Mouse (Mus musculus) embryonic facial prominence, embryonic 15.5 days (tissue): Measurements from ENCODE around the gene Plxdc2. TPM values are rescaled to one million over a fixed set of nuclear protein-coding genes. Genes with fewer than 3 reads are reported as not detected.
A peak's percentile ranks its signal among the peaks of the same experiment; 100 is the strongest.

ENCODE experiments used
- ATAC-seq: fragments of 200-750 bp; cut with Nextera tagmentation; 2 replicates; pipeline ENCODE4 v1.8.0; 2017; ENCODE audit warnings: low read depth, moderate TSS enrichment; ENCODE audit not compliant: insufficient number of reproducible peaks, low FRiP score, low TSS enrichment
- H3K27ac ChIP-seq: fragments of 300-500 bp; sonication (generic); replicated peaks from 2 replicates; pipeline ENCODE4 v1.5.1; 2015; ENCODE audit warnings: mild to moderate bottlenecking, inconsistent platforms
- H3K27me3 ChIP-seq: fragments of 300-500 bp; sonication (generic); 2 replicates; pipeline ENCODE4 v1.6.1; 2015; ENCODE audit warnings: inconsistent platforms
- H3K36me3 ChIP-seq: fragments of 300-500 bp; sonication (generic); 2 replicates; pipeline ENCODE4 v1.6.1; 2015; ENCODE audit warnings: mild to moderate bottlenecking, inconsistent platforms
- H3K4me1 ChIP-seq: fragments of 300-500 bp; sonication (generic); 2 replicates; pipeline ENCODE4 v1.6.1; 2015; ENCODE audit warnings: inconsistent platforms
- H3K4me2 ChIP-seq: fragments of 300-500 bp; sonication (generic); replicated peaks from 2 replicates; pipeline ENCODE4 v1.6.1; 2015; ENCODE audit warnings: mild to moderate bottlenecking, inconsistent platforms
- H3K4me3 ChIP-seq: fragments of 300-500 bp; sonication (generic); replicated peaks from 2 replicates; pipeline ENCODE4 v1.5.1; 2015; ENCODE audit warnings: mild to moderate bottlenecking, inconsistent platforms
- H3K9ac ChIP-seq: fragments of 300-500 bp; sonication (generic); 2 replicates; pipeline ENCODE4 v1.6.1; 2015; ENCODE audit warnings: inconsistent platforms
- H3K9me3 ChIP-seq: fragments of 300-500 bp; sonication (generic); replicated peaks from 2 replicates; pipeline ENCODE4 v1.6.1; 2016; ENCODE audit warnings: inconsistent platforms
- WGBS: fragments of 180-500 bp; shearing (Covaris S2); methylation state at CpG from one replicate; pipeline ENCODE4 v1.1.7; 2015; 5-methylcytosine and 5-hydroxymethylcytosine counted together
- polyA plus RNA-seq: library from polyadenylated mRNA; unstranded; fragments of >200 nt; fragmentation: Nextera tagmentation; extraction: Ambion mirVana; gene quantifications from 2 replicates; pipeline ENCODE4 v1.2.1, GENCODE M21; 2015

The Plxdc2 gene
- polyA plus RNA-seq, 1 experiment from 2014 or later: 46.3 TPM

- Histone ChIP-seq H3K27ac (no peak overlapping the region), H3K9ac (no peak overlapping the region), H3K36me3 (no peaks in the 10 kb centered on the region), H3K9me3 (no peaks in the 10 kb centered on the region), H3K27me3 (no peaks in the 10 kb centered on the region), H3K4me1 (no peaks in the 10 kb centered on the region), H3K4me3 (no peak overlapping the region), H3K4me2 (no peak overlapping the region)
- no peak for ATAC-seq
- WGBS: 89% methylated on average over 5 of the region's 5 CpGs
Measured at GRCm38 (mm10) chr2:16439030-16439429, 82.9 kb downstream of the Plxdc2 start.

DNA sequence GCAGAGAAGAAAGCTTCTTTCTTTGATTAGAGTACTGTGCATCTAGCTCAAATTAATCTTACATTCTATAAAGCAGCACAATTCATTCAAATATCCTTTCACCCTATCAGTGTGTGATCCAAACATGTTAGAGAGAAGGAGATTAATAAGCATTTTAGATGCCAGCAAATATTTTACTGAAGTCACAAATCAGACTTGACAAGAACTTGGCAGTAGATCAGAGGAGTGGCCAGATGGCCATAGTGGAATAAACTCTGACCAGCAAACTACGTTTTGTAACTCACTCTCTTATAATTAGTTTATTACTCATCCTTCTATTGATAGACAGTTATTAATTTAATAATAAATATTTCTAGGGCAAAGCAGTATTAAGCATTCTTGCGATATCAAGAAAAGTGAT is 86.5 kb downstream of the Plxdc2 start:
- WGBS: 64% methylated on average over 2 of the region's 2 CpGs
- no peak for ATAC-seq

DNA sequence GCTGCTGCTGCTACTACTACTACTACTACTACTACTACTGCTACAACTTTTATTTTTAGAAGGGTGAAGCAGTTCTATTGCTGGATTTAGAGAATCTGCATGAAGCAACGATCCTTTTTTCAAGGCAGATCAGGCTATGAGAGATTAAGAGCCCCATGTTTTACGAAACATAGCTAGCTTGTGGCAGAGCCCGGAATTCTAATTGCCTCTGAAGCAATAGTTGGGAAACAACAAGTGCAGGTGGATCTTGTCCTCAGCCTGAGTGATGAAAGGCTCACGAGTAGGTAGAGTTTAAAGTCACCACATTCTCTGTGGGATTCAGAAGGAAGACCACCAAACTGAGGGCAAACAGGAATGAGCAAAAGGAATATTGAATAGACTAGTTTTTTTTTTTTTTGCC is 91.8 kb downstream of the Plxdc2 start:
- no peaks in the 10 kb centered on the region for H3K9me3 ChIP-seq
- H3K27ac ChIP-seq: no peak overlapping the region
- H3K4me3 ChIP-seq: no peak overlapping the region
- no peaks in the 10 kb centered on the region for H3K36me3 ChIP-seq
- H3K9ac ChIP-seq: no peak overlapping the region
- peaks cover 10% of the 10 kb centered on the region for H3K4me1 ChIP-seq
- no peaks in the 10 kb centered on the region for H3K27me3 ChIP-seq
- WGBS: 74% methylated on average over 4 of the region's 4 CpGs
- no peak for ATAC-seq
- H3K4me2 ChIP-seq: no peak overlapping the region

More for the DNA sequence above, 86.5 kb downstream of the Plxdc2 start:
- H3K4me1 ChIP-seq: no peaks in the 10 kb centered on the region
- no peaks in the 10 kb centered on the region for H3K27me3 ChIP-seq
- no peak overlapping the region for H3K27ac ChIP-seq
- H3K4me2 ChIP-seq: no peak overlapping the region
- H3K9me3 ChIP-seq: no peaks in the 10 kb centered on the region
- no peak overlapping the region for H3K4me3 ChIP-seq
- H3K9ac ChIP-seq: no peak overlapping the region
- no peaks in the 10 kb centered on the region for H3K36me3 ChIP-seq

DNA sequence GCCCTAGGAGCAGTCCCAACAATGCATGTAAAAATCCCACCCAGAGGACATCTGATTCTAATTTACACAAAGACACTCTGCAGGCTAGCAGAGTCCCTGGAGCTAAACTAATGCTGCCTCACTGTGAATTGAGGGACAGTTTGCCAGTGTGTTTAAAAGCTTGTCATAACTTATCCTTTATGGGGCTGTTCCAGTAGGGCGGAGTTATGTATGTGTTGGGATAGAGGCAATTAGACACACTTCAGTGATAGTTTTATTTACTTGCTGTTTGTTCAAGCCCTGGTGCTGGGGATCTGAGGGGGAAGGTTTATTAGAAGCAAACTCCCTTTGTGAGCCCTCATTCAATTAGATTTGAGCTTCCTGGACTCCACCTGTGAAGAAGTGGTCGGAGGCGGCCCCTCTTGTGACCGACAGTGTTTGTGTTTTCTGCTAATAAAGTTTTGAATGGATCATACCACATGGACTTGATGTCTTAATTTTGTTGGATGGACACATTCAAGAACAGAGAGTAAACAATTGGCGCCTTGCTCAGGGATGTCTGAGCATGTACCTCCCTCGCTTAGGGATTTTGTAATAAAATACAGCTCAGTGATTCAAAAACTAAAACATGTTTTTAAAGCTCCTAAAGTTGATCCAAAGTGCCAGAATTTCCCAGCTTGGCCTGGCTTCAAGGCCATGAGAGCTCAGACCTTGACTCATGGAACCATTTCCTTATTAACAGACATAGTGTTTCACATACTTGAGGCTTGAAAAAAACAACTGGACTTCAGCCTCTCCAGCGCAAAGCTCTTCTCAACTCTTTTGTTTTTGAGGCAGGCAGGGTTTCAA is 94.9 kb downstream of the Plxdc2 start:
- Histone ChIP-seq H3K4me1 (peaks cover 10% of the 10 kb centered on the region), H3K9ac (no peak overlapping the region), H3K4me2 (peak overlapping the region; percentile 19), H3K27me3 (no peaks in the 10 kb centered on the region), H3K36me3 (no peaks in the 10 kb centered on the region), H3K27ac (peak overlapping the region; percentile 79), H3K4me3 (no peak overlapping the region), H3K9me3 (no peaks in the 10 kb centered on the region)
- 28% methylated on average over 7 of the region's 7 CpGs for WGBS
- ATAC-seq: peak; percentile 78

GRCm38 (mm10) chr2:16451666-16452009 is 95.5 kb downstream of the Plxdc2 start:
- WGBS: 67% methylated on average over 4 of the region's 4 CpGs
- ATAC-seq: 0 out of 2 replicates have a peak, but pooled peaks have one; percentile 19
- H3K4me2 ChIP-seq: no peak overlapping the region; the same call in 1 of the 2 replicates
- H3K9ac ChIP-seq: no peak overlapping the region
- H3K27ac ChIP-seq: peak overlapping the region; percentile 79
- peaks cover 10% of the 10 kb centered on the region for H3K4me1 ChIP-seq
- H3K4me3 ChIP-seq: no peak overlapping the region
- H3K27me3 ChIP-seq: no peaks in the 10 kb centered on the region
- no peaks in the 10 kb centered on the region for H3K9me3 ChIP-seq
- H3K36me3 ChIP-seq: no peaks in the 10 kb centered on the region

DNA sequence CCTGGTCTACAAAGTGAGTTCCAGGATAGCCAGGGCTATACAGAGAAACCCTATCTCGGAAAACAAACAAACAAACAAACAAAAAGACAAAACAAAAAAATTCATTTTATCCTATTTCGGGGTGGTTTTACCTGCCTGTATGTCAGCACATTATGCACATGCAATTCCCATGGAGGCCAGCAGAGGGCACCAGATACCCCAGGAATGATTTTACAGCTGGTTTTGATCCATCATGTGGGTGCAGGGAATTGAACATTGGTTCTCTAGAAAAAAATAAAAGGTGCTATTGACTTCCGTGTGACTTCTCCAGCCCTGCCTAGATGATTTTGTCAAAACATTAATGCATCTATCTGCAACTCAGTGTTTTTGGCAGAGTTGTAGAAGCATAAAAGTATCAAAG is 96.0 kb downstream of the Plxdc2 start:
- H3K4me3 ChIP-seq: no peak overlapping the region
- no peaks in the 10 kb centered on the region for H3K9me3 ChIP-seq
- no peaks in the 10 kb centered on the region for H3K27me3 ChIP-seq
- no peak for ATAC-seq
- no peak overlapping the region for H3K27ac ChIP-seq
- H3K9ac ChIP-seq: no peak overlapping the region
- H3K36me3 ChIP-seq: no peaks in the 10 kb centered on the region
- peaks cover 10% of the 10 kb centered on the region for H3K4me1 ChIP-seq
- 94% methylated on average over 3 of the region's 3 CpGs for WGBS
- H3K4me2 ChIP-seq: no peak overlapping the region

DNA sequence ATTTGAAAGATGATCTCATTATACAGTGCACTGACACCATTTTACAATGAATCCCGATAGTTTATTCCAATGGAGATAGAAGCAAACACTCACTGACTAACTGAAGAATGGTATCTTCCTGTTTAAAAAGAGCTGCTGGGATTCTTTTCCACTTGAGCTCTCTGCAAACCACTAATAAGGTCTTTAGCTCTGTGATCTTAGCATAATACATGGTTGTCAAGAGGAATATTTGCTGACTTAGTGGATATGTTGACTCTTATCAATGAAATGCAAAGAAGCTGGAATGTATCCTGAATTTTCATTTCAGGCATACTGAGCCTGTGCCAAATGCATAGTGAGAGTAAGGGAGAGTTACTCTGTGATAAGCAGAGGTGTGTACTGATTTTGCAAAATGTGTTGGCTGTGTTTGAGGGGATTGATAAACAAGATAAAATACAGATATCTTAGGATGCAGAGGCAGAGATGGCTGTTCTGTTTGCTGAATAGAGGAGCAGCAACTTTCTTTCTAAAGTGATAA is 100.2 kb downstream of the Plxdc2 start:
- no peak overlapping the region for H3K9ac ChIP-seq
- H3K36me3 ChIP-seq: no peaks in the 10 kb centered on the region
- no peak for ATAC-seq
- H3K4me2 ChIP-seq: no peak overlapping the region
- H3K9me3 ChIP-seq: no peaks in the 10 kb centered on the region
- H3K27me3 ChIP-seq: no peaks in the 10 kb centered on the region
- 79% methylated on average over 1 of the region's 1 CpGs for WGBS
- H3K4me3 ChIP-seq: no peak overlapping the region
- H3K27ac ChIP-seq: no peak overlapping the region
- peaks cover 1% of the 10 kb centered on the region; the same call in 1 of the 2 replicates for H3K4me1 ChIP-seq

- ATAC-seq: no peak
- no peaks in the 10 kb centered on the region for H3K9me3 ChIP-seq
- 50% methylated on average over 1 of the region's 1 CpGs for WGBS
- no peaks in the 10 kb centered on the region for H3K4me1 ChIP-seq
- H3K9ac ChIP-seq: no peak overlapping the region
- H3K4me3 ChIP-seq: no peak overlapping the region
- no peaks in the 10 kb centered on the region for H3K36me3 ChIP-seq
- H3K4me2 ChIP-seq: no peak overlapping the region
- H3K27ac ChIP-seq: no peak overlapping the region
- H3K27me3 ChIP-seq: no peaks in the 10 kb centered on the region
Measured at GRCm38 (mm10) chr2:16459490-16459889, 103.4 kb downstream of the Plxdc2 start.

DNA sequence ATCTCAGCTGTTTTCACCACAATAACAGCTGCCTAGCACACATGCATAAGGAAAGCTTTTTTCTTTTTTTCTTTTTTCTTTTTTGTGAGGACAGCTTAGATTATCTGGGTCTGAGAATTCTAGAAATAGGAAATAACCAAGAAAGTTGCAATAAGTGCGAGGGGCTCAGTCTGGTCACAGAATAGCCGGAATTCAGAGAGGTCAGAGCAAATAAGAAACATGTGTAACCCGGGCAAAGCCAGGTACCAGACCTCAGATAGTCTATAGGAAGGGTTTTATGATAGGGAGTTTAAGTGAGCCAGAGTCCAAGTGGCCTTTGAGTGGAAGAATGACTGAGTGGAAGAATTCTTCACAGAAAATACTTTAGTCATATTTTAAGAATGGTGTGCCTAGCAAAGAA is 114.0 kb downstream of the Plxdc2 start:
- WGBS: 42% methylated on average over 3 of the region's 3 CpGs
- H3K4me1 ChIP-seq: no peaks in the 10 kb centered on the region
- no peaks in the 10 kb centered on the region for H3K36me3 ChIP-seq
- no peak overlapping the region for H3K4me3 ChIP-seq
- H3K4me2 ChIP-seq: no peak overlapping the region
- no peaks in the 10 kb centered on the region for H3K27me3 ChIP-seq
- H3K27ac ChIP-seq: no peak overlapping the region
- no peak for ATAC-seq
- no peaks in the 10 kb centered on the region for H3K9me3 ChIP-seq
- H3K9ac ChIP-seq: no peak overlapping the region

DNA sequence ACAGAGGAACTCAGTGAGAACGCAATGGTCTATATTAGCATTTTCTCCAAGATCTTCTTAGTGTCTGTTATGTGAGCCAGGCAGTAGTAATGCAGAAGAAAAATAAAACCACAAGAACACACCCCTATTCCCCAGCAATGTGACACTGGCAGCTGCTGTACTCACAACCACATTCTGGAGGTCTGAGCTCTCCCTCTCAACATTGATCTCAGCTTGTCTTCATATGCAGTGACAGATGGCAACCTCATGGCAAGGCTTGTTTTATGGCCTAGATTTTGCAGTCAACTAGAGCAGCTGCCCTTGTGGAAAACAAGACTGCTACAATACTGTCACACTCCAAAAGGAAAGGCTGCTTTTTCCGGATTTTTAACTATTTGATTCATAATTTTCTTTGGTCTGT is 127.8 kb downstream of the Plxdc2 start:
- H3K27me3 ChIP-seq: no peaks in the 10 kb centered on the region
- H3K27ac ChIP-seq: no peak overlapping the region
- H3K9me3 ChIP-seq: no peaks in the 10 kb centered on the region
- no peaks in the 10 kb centered on the region for H3K4me1 ChIP-seq
- no peaks in the 10 kb centered on the region for H3K36me3 ChIP-seq
- WGBS: 54% methylated on average over 2 of the region's 2 CpGs
- H3K4me3 ChIP-seq: no peak overlapping the region
- H3K4me2 ChIP-seq: no peak overlapping the region
- no peak overlapping the region for H3K9ac ChIP-seq
- peak; percentile 63; the same call in 1 of the 2 replicates for ATAC-seq

- ATAC-seq: no peak
- H3K4me2 ChIP-seq: no peak overlapping the region
- no peaks in the 10 kb centered on the region for H3K27me3 ChIP-seq
- H3K9ac ChIP-seq: no peak overlapping the region
- no peak overlapping the region for H3K4me3 ChIP-seq
- WGBS: 28% methylated on average over 3 of the region's 3 CpGs
- H3K36me3 ChIP-seq: no peaks in the 10 kb centered on the region
- H3K27ac ChIP-seq: no peak overlapping the region
- no peaks in the 10 kb centered on the region for H3K9me3 ChIP-seq
- H3K4me1 ChIP-seq: no peaks in the 10 kb centered on the region
Measured at GRCm38 (mm10) chr2:16485970-16486369, 129.9 kb downstream of the Plxdc2 start.

DNA sequence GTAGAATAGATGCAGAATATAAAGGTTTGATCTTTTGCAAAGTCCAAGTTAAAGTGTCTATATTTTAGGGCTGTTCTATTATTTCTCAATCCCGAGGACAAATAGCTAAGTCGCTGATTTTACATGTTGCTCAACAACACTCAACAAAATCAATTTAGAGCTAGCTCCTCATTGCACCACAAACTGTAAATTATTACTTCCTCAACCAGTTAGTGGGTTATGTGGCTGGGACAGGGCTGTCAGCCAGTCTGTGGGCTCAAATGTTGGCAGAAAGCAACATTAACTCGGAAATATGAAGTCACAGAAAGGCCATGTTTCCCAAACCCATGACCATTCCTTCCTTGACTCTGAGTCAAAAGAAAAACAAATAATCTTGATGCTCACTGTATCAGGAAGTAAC is 135.1 kb downstream of the Plxdc2 start:
- H3K9ac ChIP-seq: no peak overlapping the region
- H3K4me1 ChIP-seq: no peaks in the 10 kb centered on the region
- H3K27me3 ChIP-seq: no peaks in the 10 kb centered on the region
- H3K4me3 ChIP-seq: no peak overlapping the region
- WGBS: 64% methylated on average over 3 of the region's 3 CpGs
- 0 out of 2 replicates have a peak, but pooled peaks have one; percentile 43 for ATAC-seq
- no peak overlapping the region for H3K4me2 ChIP-seq
- no peaks in the 10 kb centered on the region for H3K9me3 ChIP-seq
- no peak overlapping the region for H3K27ac ChIP-seq
- H3K36me3 ChIP-seq: no peaks in the 10 kb centered on the region
